Mouse (Mus musculus) MEL (cell line): ENCODE measurements around the gene Ssx2ip. TPM values are rescaled to one million over a fixed set of nuclear protein-coding genes. Genes with fewer than 3 reads are reported as not detected.

Source experiments
- DNase-seq: peaks from one replicate; pipeline ENCODE4 v3.0.0; 2011; ENCODE audit warnings: low read depth, low spot score
- H3K27ac ChIP-seq: 2 replicates; pipeline ENCODE4 v1.5.1; 2012; ENCODE audit warnings: low read depth, mild to moderate bottlenecking, control low read depth, low read length, moderate library complexity; ENCODE audit not compliant: control insufficient read depth
- H3K27me3 ChIP-seq, 2 experiments: fragments of 150-350 bp in 1 of 2; sonication (generic) in 1 of 2; 2 replicates each; pipeline ENCODE4 v1.6.1; 2012; ENCODE audit warnings: low read length in 2 of 2, mild to moderate bottlenecking in 2 of 2, improper control_type of control experiment in 1 of 2, moderate library complexity in 1 of 2; ENCODE audit not compliant: insufficient read depth in 2 of 2, control insufficient read depth in 1 of 2
- H3K36me3 ChIP-seq, 2 experiments: 2 replicates each; pipeline ENCODE4 v1.6.1; 2012 to 2014; ENCODE audit warnings: low read length in 2 of 2, improper control_type of control experiment in 1 of 2, inconsistent platforms in 1 of 2, mild to moderate bottlenecking in 1 of 2; ENCODE audit not compliant: insufficient read depth in 2 of 2, control insufficient read depth in 1 of 2
- H3K4me1 ChIP-seq, 2 experiments: fragments of 150-350 bp in 1 of 2; sonication (generic) in 1 of 2; 2 replicates each; pipeline ENCODE4 v1.6.1; 2012; ENCODE audit warnings: low read length in 2 of 2, improper control_type of control experiment in 1 of 2, mild to moderate bottlenecking in 1 of 2; ENCODE audit not compliant: insufficient read depth in 2 of 2, control insufficient read depth in 1 of 2
- H3K4me3 ChIP-seq, 2 experiments: fragments of 150-350 bp in 1 of 2; sonication (generic) in 1 of 2; 2 replicates each; pipeline ENCODE4 v1.5.1; 2012; ENCODE audit warnings: low read depth in 2 of 2, low read length in 2 of 2, mild to moderate bottlenecking in 2 of 2, moderate library complexity in 2 of 2, control low read depth in 1 of 2, improper control_type of control experiment in 1 of 2; ENCODE audit not compliant: control insufficient read depth in 1 of 2, insufficient read depth in 1 of 2
- H3K79me2 ChIP-seq: 2 replicates; pipeline ENCODE4 v1.6.1; 2012; ENCODE audit warnings: mild to moderate bottlenecking, low read length, moderate library complexity; ENCODE audit not compliant: control insufficient read depth, poor library complexity, insufficient read depth
- H3K9ac ChIP-seq: 2 replicates; pipeline ENCODE4 v1.6.1; 2012; ENCODE audit warnings: low read depth, mild to moderate bottlenecking, control low read depth, low read length, moderate library complexity; ENCODE audit not compliant: control insufficient read depth, poor library complexity, severe bottlenecking
- H3K9me3 ChIP-seq: fragments of 150-350 bp; sonication (generic); replicated peaks from 2 replicates; pipeline ENCODE4 v1.6.1; 2012; ENCODE audit warnings: mild to moderate bottlenecking, low read length, improper control_type of control experiment, moderate library complexity; ENCODE audit not compliant: insufficient read depth
- BHLHE40 ChIP-seq: IDR thresholded peaks from 2 replicates; pipeline ENCODE4 v1.6.1; 2012; ENCODE audit warnings: low read depth, mild to moderate bottlenecking, inconsistent platforms, low read length, improper control_type of control experiment, borderline replicate concordance
- CHD1 ChIP-seq: IDR thresholded peaks from 2 replicates; pipeline ENCODE4 v1.6.1; 2012; ENCODE audit warnings: low read depth, mild to moderate bottlenecking, inconsistent platforms, low read length, improper control_type of control experiment
- EP300 ChIP-seq, 2 experiments: IDR thresholded peaks; 2 replicates each; pipeline ENCODE4 v1.6.1; 2011; ENCODE audit warnings: improper control_type of control experiment in 2 of 2, low read length in 2 of 2, low read depth in 1 of 2, mild to moderate bottlenecking in 1 of 2
- ETS1 ChIP-seq: IDR thresholded peaks from 2 replicates; pipeline ENCODE4 v1.6.1; 2012; ENCODE audit warnings: low read depth, mild to moderate bottlenecking, inconsistent platforms, low read length, improper control_type of control experiment, moderate library complexity
- GABPA ChIP-seq: IDR thresholded peaks from 2 replicates; pipeline ENCODE4 v1.6.1; 2012; ENCODE audit warnings: low read depth, mild to moderate bottlenecking, inconsistent platforms, low read length, improper control_type of control experiment, moderate library complexity
- MAX ChIP-seq: IDR thresholded peaks from 2 replicates; pipeline ENCODE4 v1.6.1; 2011; ENCODE audit warnings: low read length, improper control_type of control experiment
- MAZ ChIP-seq: IDR thresholded peaks from 2 replicates; pipeline ENCODE4 v1.6.1; 2012; ENCODE audit warnings: low read depth, mild to moderate bottlenecking, inconsistent platforms, low read length, improper control_type of control experiment
- SIN3A ChIP-seq: IDR thresholded peaks from 2 replicates; pipeline ENCODE4 v1.6.1; 2012; ENCODE audit warnings: low read length, improper control_type of control experiment, inconsistent platforms
- TCF12 ChIP-seq: IDR thresholded peaks from 2 replicates; pipeline ENCODE4 v1.6.1; 2014; ENCODE audit warnings: low read depth, mild to moderate bottlenecking, inconsistent platforms, low read length, improper control_type of control experiment, moderate library complexity
- UBTF ChIP-seq: IDR thresholded peaks from 2 replicates; pipeline ENCODE4 v1.6.1; 2012; ENCODE audit warnings: low read depth, mild to moderate bottlenecking, inconsistent platforms, low read length, improper control_type of control experiment, moderate library complexity, borderline replicate concordance; ENCODE audit not compliant: insufficient read depth
- ZC3H11A ChIP-seq: IDR thresholded peaks from 2 replicates; pipeline ENCODE4 v1.6.1; 2012; ENCODE audit warnings: low read depth, mild to moderate bottlenecking, inconsistent platforms, low read length, improper control_type of control experiment
- ZNF384 ChIP-seq: IDR thresholded peaks from 2 replicates; pipeline ENCODE4 v1.6.1; 2012; ENCODE audit warnings: low read depth, mild to moderate bottlenecking, inconsistent platforms, low read length, improper control_type of control experiment
- polyA plus RNA-seq, 2 experiments: library from polyadenylated mRNA; stranded (reverse) in 1 of 2; unstranded in 1 of 2; fragments of >175 nt in 1 of 2; fragments of >200 nt in 1 of 2; gene quantifications; 2 replicates each; pipeline versions ENCODE4 v1.2.1 to v1.2.4; 2012; ENCODE audit warnings: low replicate concordance in 2 of 2, low read depth in 1 of 2; ENCODE audit not compliant: insufficient read length in 2 of 2, insufficient read depth in 1 of 2, missing spikeins in 1 of 2
- total RNA-seq: library from RNA; depleted of rRNA; stranded (reverse); fragments of 300-350 nt; gene quantifications from 2 replicates; pipeline ENCODE4 v1.2.3, GENCODE M21; 2012

The Ssx2ip gene
- total and polyA plus RNA-seq, 3 experiments = 52.1 to 270 (median 70.0) TPM

DNA sequence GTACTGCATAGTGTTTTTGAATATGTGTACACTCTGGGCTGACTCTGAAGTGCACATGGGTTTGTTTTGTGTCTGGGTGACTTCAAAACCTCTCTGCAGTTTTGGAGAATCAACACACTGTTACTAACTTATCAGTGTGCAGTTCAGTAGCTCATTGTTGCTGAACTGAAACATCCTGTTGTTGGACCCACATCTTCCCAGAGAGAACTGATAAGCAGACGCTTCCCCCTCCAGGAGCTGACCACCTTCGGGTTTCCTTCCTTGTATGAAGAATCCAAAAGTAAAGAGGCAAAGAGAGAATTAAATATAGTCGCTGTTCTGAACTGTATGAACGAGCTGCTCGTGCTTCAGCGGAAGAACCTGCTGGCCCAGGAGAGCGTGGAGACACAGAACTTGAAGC lies 14.5 kb downstream of the Ssx2ip start (continued):
- no peak for TF ChIP-seq ZNF384

DNA sequence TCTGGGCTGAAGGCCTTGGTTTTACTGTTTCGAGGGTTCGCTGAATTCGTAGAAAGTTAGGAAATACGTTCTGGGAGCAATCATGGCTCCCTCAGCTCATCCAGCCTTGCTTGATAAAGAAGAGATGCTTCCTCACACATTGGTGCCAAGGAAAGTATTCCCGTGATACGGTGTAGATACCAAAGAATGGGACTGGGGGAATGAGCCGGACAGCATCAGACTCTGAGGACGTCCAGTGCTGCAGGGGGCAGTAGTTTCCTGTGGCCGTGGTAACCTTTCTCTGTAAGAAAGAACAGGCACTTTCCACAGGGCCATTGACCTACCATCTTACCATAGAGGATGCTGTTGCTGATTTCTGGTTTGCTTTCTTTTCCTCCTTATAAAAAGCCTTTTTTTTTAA lies 15.1 kb downstream of the Ssx2ip start:
- Histone ChIP-seq H3K27ac (peak overlapping the region; percentile 53; the same call in 1 of the 2 replicates), H3K4me3 (no peak overlapping the region), H3K79me2 (peaks cover 15% of the 10 kb centered on the region; the same call in 1 of the 2 replicates), H3K36me3 (peaks cover 4 to 32% of the 10 kb centered on the region in 2 experiments), H3K9me3 (no peaks in the 10 kb centered on the region), H3K4me1 (peaks cover 20 to 32% of the 10 kb centered on the region in 2 experiments), H3K9ac (no peak overlapping the region), H3K27me3 (no peaks in the 10 kb centered on the region)
- no peak for DNase-seq
- TF ChIP-seq BHLHE40 (no peak), CHD1 (no peak), MAX (no peak), MAZ (no peak), UBTF (no peak), TCF12 (no peak), SIN3A (no peak)

DNA sequence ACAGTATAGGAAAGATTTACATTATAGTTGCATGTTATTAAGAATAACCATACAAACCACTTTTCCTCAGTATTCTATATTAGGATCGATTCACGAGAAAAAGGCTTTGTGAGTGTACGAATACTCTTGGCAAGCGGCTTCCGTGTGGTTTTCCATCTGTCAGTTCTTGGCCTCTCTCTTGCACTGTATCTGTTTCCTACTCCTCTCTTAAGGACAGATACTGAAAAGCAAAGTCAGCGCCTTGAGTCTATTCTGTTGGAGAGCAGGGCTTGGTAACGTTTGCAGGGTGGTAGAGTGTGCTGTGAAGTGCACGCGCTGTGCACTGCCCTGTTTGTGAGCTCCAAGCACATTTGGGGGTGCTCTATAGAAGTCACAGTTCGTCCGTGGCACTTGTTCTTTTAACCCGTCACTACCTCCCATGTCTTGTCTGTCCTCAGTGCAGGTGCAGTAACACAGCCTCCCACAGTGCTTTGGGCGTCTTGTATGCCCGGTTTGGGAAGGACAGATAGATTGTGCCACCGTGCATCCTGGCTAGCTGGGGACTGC lies 15.6 kb downstream of the Ssx2ip start:
- TF ChIP-seq ZC3H11A (no peak), EP300 (IDR thresholded peaks at IDR 0.05; ENCODE audit: low read depth in 1 of 2, low read length in 2 of 2) (no peak), GABPA (no peak), ZNF384 (no peak), SIN3A (no peak), ETS1 (no peak)
- H3K9ac ChIP-seq = no peak overlapping the region
- H3K9me3 ChIP-seq = no peaks in the 10 kb centered on the region
- no peaks in the 10 kb centered on the region for H3K27me3 ChIP-seq
- H3K36me3 ChIP-seq = peaks cover 4 to 32% of the 10 kb centered on the region in 2 experiments
- peaks cover 15% of the 10 kb centered on the region; the same call in 1 of the 2 replicates for H3K79me2 ChIP-seq
- no peak for DNase-seq
- H3K27ac ChIP-seq = no peak overlapping the region
- H3K4me3 ChIP-seq = no peak overlapping the region
- peaks cover 20 to 32% of the 10 kb centered on the region in 2 experiments for H3K4me1 ChIP-seq
